Mouse (Mus musculus) liver, postnatal 0 days (tissue): ENCODE measurements around the gene Wdr6. TPM values are rescaled to one million over a fixed set of nuclear protein-coding genes. Genes with fewer than 3 reads are reported as not detected.

Source experiments
- ATAC-seq: fragments of 200-750 bp; cut with Nextera tagmentation; 2 replicates; pipeline ENCODE4 v1.8.0; 2017; ENCODE audit warnings: mild to moderate bottlenecking, moderate library complexity
- DNase-seq: peaks from one replicate; pipeline ENCODE4 v3.0.0-alpha.2; 2016
- H3K27ac ChIP-seq: fragments of 300-500 bp; sonication (generic); 2 replicates; pipeline ENCODE4 v1.5.1; 2014; ENCODE audit warnings: antibody characterized with exemption, moderate library complexity, mild to moderate bottlenecking, low read depth
- H3K27me3 ChIP-seq: fragments of 300-500 bp; sonication (generic); 2 replicates; pipeline ENCODE4 v1.6.1; 2014; ENCODE audit warnings: low read length, control low read depth, mixed read lengths; ENCODE audit not compliant: insufficient read depth
- H3K36me3 ChIP-seq: fragments of 300-500 bp; sonication (generic); replicated peaks from 2 replicates; pipeline ENCODE4 v1.6.1; 2014; ENCODE audit warnings: mild to moderate bottlenecking, control low read depth, low read length, moderate library complexity, mixed read lengths; ENCODE audit not compliant: insufficient read depth
- H3K4me1 ChIP-seq: fragments of 300-500 bp; sonication (generic); 2 replicates; pipeline ENCODE4 v1.6.1; 2014; ENCODE audit warnings: antibody characterized with exemption, mild to moderate bottlenecking, control low read depth; ENCODE audit not compliant: insufficient read depth
- H3K4me2 ChIP-seq: fragments of 300-500 bp; sonication (generic); 2 replicates; pipeline ENCODE4 v1.6.1; 2014; ENCODE audit warnings: low read depth, mild to moderate bottlenecking, low read length, moderate library complexity, mixed read lengths
- H3K4me3 ChIP-seq: fragments of 300-500 bp; sonication (generic); 2 replicates; pipeline ENCODE4 v1.5.1; 2014; ENCODE audit warnings: low read depth, low read length
- H3K9ac ChIP-seq: fragments of 300-500 bp; sonication (generic); replicated peaks from 2 replicates; pipeline ENCODE4 v1.6.1; 2014; ENCODE audit warnings: mild to moderate bottlenecking, moderate library complexity
- H3K9me3 ChIP-seq: fragments of 300-500 bp; sonication (generic); 2 replicates; pipeline ENCODE4 v1.6.1; 2016; ENCODE audit warnings: mild to moderate bottlenecking, control low read depth, low read length, mixed read lengths
- CTCF ChIP-seq: sonication (generic); IDR thresholded peaks from 2 replicates; pipeline ENCODE4 v1.5.1; 2016; ENCODE audit warnings: antibody characterized with exemption, low read depth
- EP300 ChIP-seq: IDR thresholded peaks from 2 replicates; pipeline ENCODE4 v1.6.1; 2016; ENCODE audit warnings: antibody characterized with exemption, low read depth, mild to moderate bottlenecking
- WGBS: fragments of 180-500 bp; shearing (Covaris S2); extraction: QIAGEN DNeasy Blood & Tissue Kit; methylation state at CpG from one replicate; pipeline ENCODE4 v1.1.7; 2014; ENCODE audit not compliant: insufficient replicate concordance; 5-methylcytosine and 5-hydroxymethylcytosine counted together
- polyA plus RNA-seq: library from polyadenylated mRNA; unstranded; fragments of >200 nt; fragmentation: Nextera tagmentation; extraction: Ambion mirVana; gene quantifications from 2 replicates; pipeline ENCODE4 v1.2.1, GENCODE M21; 2015

Gene Wdr6
- polyA plus RNA-seq, 1 experiment from 2014 or later = 5.7 TPM

DNA sequence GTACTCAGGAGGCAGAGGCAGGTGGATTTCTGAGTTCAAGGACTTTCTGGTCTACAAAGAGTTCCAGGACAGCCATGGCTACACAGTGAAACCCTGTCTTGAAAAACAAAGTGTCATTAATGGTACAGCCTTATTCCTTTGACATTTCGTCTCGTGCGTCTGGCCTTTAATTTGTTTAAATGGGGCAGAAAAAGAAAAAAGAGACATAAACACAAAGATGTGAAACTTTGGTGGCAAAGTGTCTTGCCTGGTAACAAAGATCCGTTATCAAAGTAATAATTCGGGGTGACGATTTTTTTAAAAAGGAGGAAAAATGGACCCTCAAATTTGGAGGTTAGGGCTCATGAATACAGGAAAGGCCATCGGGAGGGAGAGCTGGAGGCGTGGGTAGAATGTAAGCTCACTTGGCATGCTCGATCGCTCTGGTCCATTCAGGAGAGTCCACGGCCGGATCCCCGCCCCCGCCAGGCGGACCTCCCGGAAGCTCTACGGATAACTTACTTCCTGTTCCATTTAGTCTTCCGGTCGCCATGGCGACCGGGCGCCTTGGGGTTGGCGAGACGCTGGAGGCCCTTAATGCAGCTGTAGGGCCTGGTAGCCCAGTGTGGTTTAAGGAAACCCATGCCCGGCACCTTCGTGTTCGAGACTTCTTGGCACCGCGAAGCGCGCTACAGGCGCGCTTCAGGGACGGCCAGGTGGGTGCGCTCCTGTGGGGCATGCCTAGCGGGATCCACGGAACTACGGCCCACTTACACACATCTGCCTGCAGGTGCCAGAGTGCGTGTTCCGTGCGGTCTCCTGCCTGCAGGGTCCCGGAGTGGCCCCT is 8.9 kb downstream of the Wdr6 start, which contains the start of gene Dalrd3:
Gene Dalrd3 (plus strand): TSS at position 506 of the 826 bp plus-strand sequence.
- DNase-seq (peak; percentile 92), ATAC-seq (peak; percentile 49)
- no peak for TF ChIP-seq EP300
- TF ChIP-seq CTCF = no peak
- peak within 1 kb of the TSS; percentile 97 for H3K27ac ChIP-seq
- peak within 1 kb of the TSS; percentile 100 for H3K4me2 ChIP-seq
- H3K36me3 ChIP-seq = peaks cover 29% of the 10 kb centered on the region
- H3K27me3 ChIP-seq = no peaks in the 10 kb centered on the region
- no peaks in the 10 kb centered on the region for H3K9me3 ChIP-seq
- 5% methylated on average over 42 of the region's 42 CpGs for WGBS
- H3K9ac ChIP-seq = peak within 1 kb of the TSS; percentile 62
- H3K4me1 ChIP-seq = peaks cover 33% of the 10 kb centered on the region
- peak within 1 kb of the TSS; percentile 81 for H3K4me3 ChIP-seq

DNA sequence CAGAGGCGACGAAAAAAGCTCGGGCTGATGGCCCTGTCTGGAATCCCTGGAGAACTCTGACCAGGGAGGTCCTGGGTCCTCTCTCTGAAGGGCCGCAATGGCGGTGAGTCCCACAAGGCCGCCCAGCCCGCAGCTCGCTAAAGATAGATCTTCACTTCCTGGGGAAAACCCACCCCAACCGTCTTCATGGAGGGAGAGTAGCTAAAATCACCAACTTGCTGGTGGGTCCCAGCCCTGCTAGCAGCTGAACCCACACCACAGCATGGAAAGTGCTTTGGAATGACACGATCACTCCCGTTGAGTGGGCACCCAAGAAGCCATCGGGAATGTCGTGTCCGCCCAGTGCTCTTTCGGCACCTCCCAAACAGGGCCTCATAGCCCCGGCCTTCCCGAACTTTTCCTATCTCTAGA is 10.0 kb downstream of the Wdr6 start:
- no peak for TF ChIP-seq CTCF
- no peak for TF ChIP-seq EP300
- H3K27me3 ChIP-seq = no peaks in the 10 kb centered on the region
- H3K9me3 ChIP-seq = no peaks in the 10 kb centered on the region
- H3K27ac ChIP-seq = peak overlapping the region; percentile 97
- 42% methylated on average over 17 of the region's 17 CpGs for WGBS
- peaks cover 39% of the 10 kb centered on the region for H3K4me1 ChIP-seq
- peak overlapping the region; percentile 85 for H3K9ac ChIP-seq
- peak; percentile 24 for DNase-seq
- peak overlapping the region; percentile 100 for H3K4me2 ChIP-seq
- H3K4me3 ChIP-seq = peak overlapping the region; percentile 81
- no peak for ATAC-seq
- H3K36me3 ChIP-seq = peaks cover 40% of the 10 kb centered on the region

DNA sequence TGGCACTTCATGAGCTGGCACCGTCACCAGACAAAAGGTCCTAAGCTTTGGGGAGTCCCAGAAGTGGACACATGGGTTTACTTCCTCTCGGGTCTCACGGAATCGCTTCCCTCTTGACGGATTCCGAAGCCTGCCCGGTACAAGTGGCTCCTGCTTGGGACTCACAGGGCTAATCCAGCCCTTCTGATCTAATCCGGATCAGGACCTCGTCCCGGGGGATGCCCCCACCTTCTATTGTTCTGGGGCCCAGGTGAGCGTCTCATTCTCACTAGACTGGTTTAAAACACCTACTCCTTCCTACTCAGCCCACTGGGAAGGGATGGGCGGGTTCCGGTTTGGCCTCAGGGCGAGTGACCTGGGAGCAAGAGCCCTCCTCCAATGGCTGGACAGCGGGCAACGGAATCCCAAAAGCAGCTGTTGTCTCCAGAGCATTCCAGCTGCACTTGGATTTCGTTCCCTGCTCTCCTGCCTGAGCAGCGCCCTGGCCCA is 10.6 kb downstream of the Wdr6 start:
- peak overlapping the region; percentile 85 for H3K9ac ChIP-seq
- no peaks in the 10 kb centered on the region for H3K9me3 ChIP-seq
- WGBS = 4% methylated on average over 18 of the region's 18 CpGs
- no peak; the same call in 1 of the 2 replicates for ATAC-seq
- H3K4me1 ChIP-seq = peaks cover 39% of the 10 kb centered on the region
- H3K36me3 ChIP-seq = peaks cover 41% of the 10 kb centered on the region
- peak overlapping the region; percentile 81 for H3K4me3 ChIP-seq
- H3K4me2 ChIP-seq = peak overlapping the region; percentile 100
- no peaks in the 10 kb centered on the region for H3K27me3 ChIP-seq
- TF ChIP-seq CTCF (no peak), EP300 (no peak)
- DNase-seq = peak; percentile 47
- peak overlapping the region; percentile 97 for H3K27ac ChIP-seq

DNA sequence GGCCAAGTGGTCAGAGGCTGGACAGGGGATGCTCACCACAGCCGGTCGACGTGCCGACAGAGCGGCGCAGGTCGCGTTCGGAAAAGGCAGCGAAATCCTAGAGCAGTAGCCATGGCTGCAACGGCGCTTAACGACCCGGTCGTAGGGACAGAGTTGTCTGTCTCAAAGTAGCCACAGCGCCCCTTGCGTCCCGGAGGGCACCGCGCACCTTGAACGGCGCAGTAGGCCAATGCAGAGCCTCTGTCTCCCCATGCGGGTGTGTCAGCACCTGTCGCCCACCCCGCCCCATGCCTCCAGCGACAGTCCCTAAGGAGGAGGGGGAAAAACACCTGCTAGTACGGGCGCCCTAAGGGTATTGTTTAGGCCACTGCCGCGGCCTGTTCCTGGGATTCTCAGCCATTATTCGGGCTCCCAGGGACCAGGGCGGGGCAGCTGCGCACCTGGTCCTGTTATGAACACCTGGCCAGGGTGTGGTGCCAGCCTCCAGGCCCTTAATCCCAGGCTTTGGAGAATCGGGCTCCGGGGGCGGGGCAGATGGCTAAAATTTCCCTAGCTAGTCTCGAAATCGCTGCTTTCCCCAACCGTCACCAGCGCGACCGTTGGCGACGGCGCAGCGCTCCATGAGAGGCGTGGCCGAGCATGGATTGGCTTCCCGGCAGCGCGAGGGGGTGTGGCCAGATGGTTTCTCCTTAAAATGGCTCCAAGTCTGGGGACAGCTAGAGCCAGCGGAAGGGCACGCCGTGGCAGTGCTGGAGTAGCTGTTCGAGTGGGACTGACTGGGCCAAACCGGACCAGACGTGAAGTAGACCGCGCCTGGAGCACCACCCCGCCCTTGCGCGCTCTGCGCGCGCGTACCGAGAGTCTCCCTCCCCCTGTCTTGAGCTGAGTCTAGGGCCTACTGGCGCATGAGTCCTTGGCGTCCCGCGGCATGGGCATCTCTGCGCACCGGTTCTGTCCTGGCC is 11.4 kb downstream of the Wdr6 start, which contains the start of gene Ndufaf3:
Gene Ndufaf3 (minus strand): TSS at position 620 of the 962 bp plus-strand sequence.
- H3K27me3 ChIP-seq = no peaks in the 10 kb centered on the region
- DNase-seq (peak; percentile 97), ATAC-seq (peak; percentile 87)
- H3K4me1 ChIP-seq = peaks cover 39% of the 10 kb centered on the region
- WGBS = 0% methylated on average over 73 of the region's 73 CpGs
- H3K4me3 ChIP-seq = peak within 1 kb of the TSS; percentile 81
- TF ChIP-seq EP300 (peak; percentile 57; the same call in 1 of the 2 replicates), CTCF (peak; percentile 98)
- peak within 1 kb of the TSS; percentile 85 for H3K9ac ChIP-seq
- H3K27ac ChIP-seq = peak within 1 kb of the TSS; percentile 97
- peaks cover 39% of the 10 kb centered on the region for H3K36me3 ChIP-seq
- H3K9me3 ChIP-seq = no peaks in the 10 kb centered on the region
- peak within 1 kb of the TSS; percentile 100 for H3K4me2 ChIP-seq

DNA sequence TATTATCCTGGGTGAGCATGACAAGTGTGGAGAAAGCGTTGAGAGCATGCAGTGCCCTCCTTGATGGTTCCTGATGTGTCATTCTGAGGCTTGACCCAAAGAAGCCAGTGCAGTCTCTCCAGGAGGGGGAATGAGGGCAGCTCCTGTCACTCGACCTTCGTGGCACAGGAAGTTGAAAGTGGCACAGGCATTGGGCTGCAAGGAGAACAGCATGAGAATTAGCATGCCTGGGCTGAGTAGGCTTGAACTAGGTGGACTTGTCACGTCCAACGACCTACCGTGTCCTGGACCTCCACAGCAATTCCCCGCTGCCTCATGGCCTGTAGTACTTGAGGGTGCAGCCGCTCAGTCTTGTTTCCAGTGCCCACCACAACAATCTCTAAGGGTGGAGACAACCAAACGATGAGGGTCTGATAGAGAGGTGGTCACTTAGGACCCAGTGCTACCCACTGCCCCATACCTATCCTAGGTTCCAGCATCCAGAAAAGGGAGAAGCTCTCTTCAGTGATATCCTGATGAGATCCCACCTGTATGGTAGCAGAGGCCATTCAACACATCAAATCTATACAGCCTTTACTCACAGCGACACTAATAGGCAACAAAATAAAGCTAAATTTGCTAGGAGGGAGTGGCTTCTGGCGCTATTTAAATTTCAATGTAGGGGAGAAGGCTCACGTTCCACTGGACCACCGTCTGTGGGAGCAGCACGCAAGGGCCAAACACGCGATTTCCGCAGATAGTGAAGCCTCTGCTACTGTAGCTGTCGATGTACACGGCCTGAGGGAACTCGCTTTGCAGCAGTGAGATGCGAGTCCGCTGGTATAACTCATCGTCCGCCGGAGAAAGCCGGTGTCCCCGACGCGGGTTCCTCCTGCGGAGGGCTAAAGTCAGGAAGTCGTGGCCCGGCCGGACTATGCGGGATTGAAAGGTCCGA is 12.4 kb downstream of the Wdr6 start:
- peaks cover 46% of the 10 kb centered on the region for H3K4me1 ChIP-seq

More for the DNA sequence above, 12.4 kb downstream of the Wdr6 start:
- Histone ChIP-seq H3K9ac (peak overlapping the region; percentile 85), H3K27me3 (no peaks in the 10 kb centered on the region), H3K9me3 (no peaks in the 10 kb centered on the region), H3K36me3 (peaks cover 35% of the 10 kb centered on the region), H3K4me2 (peak overlapping the region; percentile 100), H3K4me3 (peak overlapping the region; percentile 81), H3K27ac (peak overlapping the region; percentile 97)
- WGBS = 9% methylated on average over 35 of the region's 35 CpGs
- DNase-seq = no peak
- TF ChIP-seq EP300 (no peak), CTCF (no peak)
- ATAC-seq = peak; percentile 2
